Mouse (Mus musculus): ENCODE results near the gene Btn1a1.

GRCm38 (mm10) chr13:23426922-23427321 lies 38.8 kb downstream of the Btn1a1 start:
- TF ChIP-seq CTCF (IDR thresholded peaks at IDR 0.05; ENCODE audit: low read depth) (no peak), EP300 (optimal IDR thresholded peaks at IDR 0.05) (no peak)
